Mouse (Mus musculus) right cerebral cortex, postnatal 36 days (tissue): ENCODE results near the gene Olfr370.
"Not testable (repeated sequence)": the region's sequence is repeated elsewhere in the genome, so short reads cannot be mapped to it uniquely, and the experiment has no call there.

Experiments used
- DNase-seq, 2 experiments: peaks; one replicate each; pipeline ENCODE4 v3.0.0; 2022; ENCODE audit warnings: low spot score in 2 of 2, mixed read lengths in 1 of 2

The Olfr370 gene

GRCm38 (mm10) chr8:83535736-83536135, at the start of gene Olfr370:
TSS of gene Olfr370 (plus strand) at chr8:83535780.
- DNase-seq = no peak

DNA sequence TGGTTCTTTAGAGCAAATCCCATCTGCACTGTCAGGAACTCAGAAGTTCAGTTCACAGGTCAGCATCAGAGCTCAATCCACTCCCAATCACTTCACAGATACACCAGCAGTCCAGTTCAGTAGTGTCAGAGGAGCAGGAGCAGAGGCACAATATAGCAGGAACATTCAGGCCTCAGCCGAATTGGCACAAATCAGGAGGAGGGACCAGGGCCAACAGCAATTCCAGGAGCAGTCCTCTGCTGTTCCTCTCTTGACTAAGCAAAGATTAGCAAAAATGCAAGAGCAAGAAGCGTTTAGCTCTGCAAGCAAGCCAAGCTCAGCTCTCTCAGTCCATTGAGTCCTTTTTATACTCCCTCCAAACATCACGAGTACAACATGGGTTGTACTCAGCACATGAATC, 23.9 kb upstream of the Olfr370 start:
- DNase-seq = no peak

- no peak for DNase-seq
Observed at GRCm38 (mm10) chr8:83520432-83520831, 15.1 kb upstream of the Olfr370 start.

DNA sequence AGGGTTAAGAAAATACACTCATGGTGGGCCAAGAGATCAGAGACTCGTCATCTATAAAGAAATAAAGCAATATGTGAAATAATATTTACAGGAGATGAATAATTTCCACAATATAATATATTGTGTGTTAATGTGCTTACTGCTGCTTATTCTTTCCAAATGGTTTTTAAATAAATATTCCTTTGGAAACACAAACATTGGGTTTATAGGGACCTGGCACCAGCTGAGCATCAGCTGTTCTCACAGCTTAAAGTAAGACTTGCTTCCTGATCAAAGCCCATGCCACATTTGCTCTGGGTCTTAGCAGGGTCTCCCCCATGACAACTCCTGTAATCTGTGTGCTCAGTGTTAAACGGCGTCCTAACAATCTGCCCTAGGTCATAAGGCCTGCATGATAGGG, 14.7 kb upstream of the Olfr370 start:
- not testable (repeated sequence) for DNase-seq

DNA sequence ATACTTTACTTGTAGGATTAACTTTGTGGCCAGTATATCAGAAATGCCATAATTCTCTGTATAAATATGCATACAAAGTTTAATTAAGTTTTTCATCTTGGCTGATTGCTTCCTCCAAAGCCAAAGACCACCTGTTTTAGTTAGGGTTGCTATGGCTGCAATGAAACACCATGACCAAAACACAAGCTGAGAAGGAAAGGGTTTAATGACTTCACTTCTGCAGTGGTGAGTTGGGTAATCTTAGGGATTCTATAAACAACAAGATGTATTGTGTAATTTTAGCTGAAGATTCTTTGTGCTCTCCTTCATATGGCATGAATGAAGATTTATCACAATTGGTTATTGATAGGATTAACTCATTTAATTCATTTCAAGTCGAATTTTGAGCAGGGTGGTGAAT, 14.3 kb upstream of the Olfr370 start:
- no peak for DNase-seq

GRCm38 (mm10) chr8:83534802-83535201, 778 bp upstream of the Olfr370 start:
- DNase-seq = no peak

- no peak for DNase-seq
Observed at GRCm38 (mm10) chr8:83562669-83563068, 27.1 kb downstream of the Olfr370 start.

GRCm38 (mm10) chr8:83563246-83563645, 27.7 kb downstream of the Olfr370 start:
- DNase-seq = no peak

DNA sequence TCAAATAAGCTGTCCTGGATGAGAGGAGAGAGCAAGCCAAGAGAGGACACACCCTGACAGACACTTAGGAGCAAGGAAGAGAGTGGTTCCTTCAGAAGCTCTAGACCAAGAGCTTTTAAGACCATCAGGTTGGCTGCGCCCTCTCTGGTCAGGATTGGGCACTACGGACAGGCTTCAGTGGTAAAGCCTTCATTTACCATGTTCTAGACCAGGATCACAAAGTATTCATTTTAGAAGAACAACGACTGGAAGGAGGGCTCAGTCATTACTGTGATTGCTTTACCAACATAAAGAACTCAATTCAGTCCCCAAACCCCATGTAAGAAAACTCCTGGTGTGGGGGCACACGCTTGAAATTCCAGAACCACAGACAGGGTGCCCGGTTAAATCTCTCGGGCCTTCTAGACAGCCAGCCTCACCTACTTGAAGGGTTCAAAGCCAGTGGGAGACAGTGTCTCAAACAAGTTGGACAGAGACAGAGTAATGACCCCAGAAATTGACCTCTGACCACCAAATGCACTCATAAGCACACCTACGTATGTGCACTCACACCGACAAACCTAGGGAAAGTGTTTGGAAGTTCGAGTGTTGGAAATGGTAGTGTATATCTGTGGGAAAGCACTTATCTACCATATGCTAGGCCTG, 30.3 kb downstream of the Olfr370 start:
- DNase-seq = no peak

DNA sequence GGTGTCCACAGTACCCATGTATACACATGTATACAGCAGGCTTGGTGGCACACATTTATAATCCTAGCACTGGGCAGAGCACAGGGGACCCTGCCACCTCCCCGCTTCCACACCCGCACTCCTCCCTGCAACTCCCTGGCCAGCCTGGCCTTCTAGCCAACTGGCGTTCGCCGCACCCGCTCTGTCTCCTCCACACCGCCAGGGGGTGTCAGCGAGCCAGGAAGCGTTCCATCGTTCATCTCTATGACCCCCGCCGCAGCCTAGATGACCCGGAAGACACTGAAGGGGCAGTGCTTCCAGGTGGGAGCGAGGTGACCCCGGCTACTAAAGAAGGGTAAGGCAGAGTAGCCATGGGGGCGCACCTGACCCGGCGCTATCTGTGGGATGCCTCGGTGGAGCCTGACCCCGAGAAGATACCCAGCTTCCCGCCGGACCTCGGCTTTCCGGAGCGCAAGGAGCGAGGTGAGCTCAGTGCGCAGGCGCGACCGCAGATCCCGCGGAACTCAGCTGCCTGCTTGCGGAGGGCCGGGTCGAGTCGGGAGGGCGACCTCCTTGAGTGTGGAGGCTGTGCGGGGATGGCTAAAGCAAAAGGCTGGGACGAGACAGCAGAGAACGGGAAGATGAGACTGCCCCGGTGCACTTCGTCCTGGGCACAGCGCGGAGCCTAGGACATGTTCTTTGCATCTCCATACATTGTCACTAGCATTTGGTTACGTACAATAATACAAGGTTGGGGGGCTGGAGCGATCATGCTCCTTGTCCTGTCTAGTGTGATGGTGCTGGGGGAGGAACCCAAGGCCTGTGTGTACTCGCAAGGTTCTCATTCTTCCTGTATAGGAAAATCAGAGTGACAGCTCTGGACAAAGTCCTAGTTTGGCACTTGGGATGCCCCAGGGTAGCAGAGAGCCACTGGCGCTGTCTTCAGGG, 31.2 kb downstream of the Olfr370 start, which contains the start of gene Ndufb7:
TSS of gene Ndufb7 (plus strand) at position 203 of the 927 bp plus-strand sequence.
- DNase-seq = peak; percentile 92 to 93

GRCm38 (mm10) chr8:83567668-83568067, 32.1 kb downstream of the Olfr370 start:
- DNase-seq = peak in 1 of 2 experiments; percentile 3

DNA sequence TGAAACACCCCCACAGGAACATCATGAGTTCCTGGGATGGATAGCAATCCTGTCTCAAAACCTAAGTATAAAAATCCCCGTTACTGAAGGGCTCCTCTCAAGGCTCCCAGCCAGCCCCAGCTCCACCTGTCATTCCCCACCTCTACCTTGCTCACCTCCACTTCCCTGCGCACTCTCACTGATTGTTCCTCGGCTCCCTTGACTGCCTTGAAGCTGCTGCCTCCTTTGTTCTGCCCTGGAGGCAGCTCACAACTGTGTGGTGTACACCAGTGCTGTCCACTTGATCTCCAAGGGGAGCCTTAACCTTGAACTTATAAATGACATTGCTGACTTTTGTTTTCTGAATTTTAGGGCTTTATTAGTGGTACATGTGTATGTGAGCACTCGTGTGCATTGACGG, 32.5 kb downstream of the Olfr370 start:
- DNase-seq = no peak

- no peak for DNase-seq
Observed at GRCm38 (mm10) chr8:83568755-83569154, 33.2 kb downstream of the Olfr370 start.

GRCm38 (mm10) chr8:83569165-83569564, 33.6 kb downstream of the Olfr370 start:
- no peak for DNase-seq

DNA sequence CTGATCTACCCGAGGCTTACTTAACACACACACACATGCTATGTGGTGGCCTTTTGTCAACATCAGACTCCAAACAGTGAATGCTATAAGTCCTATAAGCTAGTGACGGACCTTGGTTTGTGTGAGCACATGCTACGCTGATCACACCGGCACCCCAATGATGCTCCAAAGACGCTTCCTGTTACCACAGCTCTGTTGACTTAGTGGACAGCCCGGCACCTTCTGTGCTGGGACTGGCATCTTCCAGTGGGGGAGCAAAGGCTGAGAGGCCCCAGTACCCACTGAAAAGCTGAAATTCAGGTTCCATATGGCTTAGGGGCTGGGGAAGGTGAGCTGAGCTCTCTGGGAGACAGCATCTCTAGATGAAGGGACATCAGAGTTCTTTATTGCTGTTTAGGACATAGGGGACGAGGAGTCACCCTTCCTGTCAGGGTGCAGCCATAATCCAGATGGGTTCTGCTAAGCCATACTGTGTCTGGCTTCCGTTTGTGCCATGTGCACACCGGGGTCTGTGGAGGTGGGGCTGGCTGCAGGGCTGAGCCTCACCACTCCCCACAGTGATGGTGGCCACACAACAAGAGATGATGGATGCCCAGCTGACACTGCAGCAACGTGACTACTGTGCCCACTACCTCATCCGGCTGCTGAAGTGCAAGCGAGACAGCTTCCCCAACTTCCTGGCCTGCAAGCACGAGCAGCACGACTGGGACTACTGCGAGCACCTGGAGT, 34.9 kb downstream of the Olfr370 start:
- DNase-seq = no peak

DNA sequence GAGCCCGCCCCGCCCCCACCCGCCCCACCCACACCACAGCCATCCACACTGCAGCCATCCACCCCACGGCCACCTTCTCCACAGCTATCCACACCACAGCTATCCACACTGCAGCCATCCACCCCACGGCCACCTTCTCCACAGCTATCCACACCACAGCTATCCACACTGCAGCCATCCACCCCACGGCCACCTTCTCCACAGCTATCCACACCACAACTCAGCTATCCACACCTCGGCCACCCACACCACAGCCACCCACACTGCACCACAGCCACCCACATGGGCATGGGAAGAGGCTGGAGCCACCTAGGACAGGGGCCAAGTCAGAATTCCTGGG, 35.4 kb downstream of the Olfr370 start:
- DNase-seq = not testable (repeated sequence)

DNA sequence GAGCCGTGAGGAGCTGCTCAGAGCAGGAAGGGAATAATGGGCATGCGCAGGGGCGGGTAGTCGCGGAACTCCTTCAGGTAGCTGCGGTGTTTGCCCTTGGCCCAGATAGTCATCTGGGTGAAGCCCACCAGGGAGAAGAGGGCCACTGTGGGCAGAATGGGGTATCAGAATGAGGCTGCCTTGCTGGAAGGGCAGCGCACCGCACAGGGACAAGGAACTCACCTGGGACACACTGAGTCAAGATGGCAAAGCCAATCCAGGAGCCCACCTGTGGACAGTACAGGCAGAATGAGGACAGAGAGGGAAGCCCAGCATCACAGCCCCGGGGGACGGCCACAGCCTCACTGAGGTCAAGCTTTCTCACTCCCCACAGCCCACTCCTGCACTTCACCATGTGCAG, 36.2 kb downstream of the Olfr370 start:
- no peak for DNase-seq

DNA sequence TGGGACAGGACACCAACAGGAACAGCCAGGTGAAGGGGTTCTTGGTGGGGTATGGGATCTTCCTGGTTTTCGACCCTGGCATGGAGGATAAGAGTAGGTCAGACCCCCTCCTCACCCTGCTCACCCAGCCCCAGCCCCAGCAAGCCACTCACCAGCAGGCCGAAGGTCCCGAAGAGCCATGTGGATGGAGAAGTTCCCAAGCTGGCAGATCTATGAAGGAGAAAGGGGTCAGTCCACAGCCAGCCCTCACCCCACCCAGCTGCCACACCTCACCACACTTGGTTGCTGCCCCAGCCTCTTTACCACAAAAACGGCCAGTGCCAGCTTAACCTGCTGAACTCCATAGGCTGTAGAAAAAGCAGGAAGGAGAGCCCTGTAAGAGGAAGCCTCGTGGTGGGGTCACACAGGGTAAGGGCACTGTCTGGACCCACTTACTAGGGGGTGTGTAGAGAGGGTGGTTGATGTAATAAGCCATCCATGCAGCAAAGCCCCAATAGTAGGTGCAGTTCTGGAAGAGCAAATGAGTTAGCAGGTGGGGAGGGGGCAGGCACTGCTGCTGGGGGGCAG, 36.7 kb downstream of the Olfr370 start:
- DNase-seq = no peak

DNA sequence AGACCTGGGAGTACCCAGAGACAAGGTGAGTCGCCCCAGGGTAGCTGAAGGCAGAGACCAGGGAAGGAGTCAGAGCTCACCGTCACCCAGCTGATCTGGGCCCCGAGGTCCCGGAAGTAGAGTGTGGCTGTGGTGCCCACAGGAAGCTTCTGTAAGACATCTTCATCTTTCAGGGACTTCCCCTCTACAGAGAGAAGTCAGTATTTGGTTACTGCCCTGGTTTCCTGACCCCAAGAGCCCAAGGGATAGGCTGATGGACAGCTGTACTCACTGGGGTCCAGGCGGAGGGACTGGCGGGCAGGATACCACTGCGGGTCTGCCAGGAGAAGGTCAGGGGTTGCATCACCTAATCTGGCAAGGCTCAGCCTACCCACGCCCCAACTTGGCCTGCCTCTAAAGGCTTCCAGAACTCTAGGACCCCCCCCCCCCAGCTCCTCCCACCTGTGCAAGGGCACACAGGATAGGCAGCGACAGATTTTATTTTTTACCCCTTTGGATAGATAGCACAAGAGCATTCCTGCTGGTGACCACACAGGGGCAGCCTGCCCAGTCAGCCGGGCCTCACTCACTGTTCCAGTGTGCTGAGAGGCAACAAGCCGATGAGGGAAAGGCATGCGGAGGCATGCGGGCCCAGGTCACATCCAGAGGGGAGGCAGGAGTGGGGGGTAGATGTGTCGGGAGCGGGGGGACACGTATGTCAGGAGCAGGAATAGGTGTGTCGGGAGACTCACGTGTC, 37.7 kb downstream of the Olfr370 start:
- DNase-seq = peak in 1 of 2 experiments; percentile 3

- DNase-seq = no peak
Observed at GRCm38 (mm10) chr8:83574631-83575315, 39.2 kb downstream of the Olfr370 start.
